Mouse (Mus musculus) hindlimb bud, embryonic 11.5 days (tissue): ENCODE measurements around the gene Defb42.
A peak's percentile ranks its signal among the peaks of the same experiment; 100 is the strongest.

ENCODE experiments used
- DNase-seq: peaks from one replicate; pipeline ENCODE4 v3.0.0-alpha.2; 2012; ENCODE audit warnings: low read depth, low spot score; ENCODE audit errors: extremely low spot score

Defb42 gene

DNA sequence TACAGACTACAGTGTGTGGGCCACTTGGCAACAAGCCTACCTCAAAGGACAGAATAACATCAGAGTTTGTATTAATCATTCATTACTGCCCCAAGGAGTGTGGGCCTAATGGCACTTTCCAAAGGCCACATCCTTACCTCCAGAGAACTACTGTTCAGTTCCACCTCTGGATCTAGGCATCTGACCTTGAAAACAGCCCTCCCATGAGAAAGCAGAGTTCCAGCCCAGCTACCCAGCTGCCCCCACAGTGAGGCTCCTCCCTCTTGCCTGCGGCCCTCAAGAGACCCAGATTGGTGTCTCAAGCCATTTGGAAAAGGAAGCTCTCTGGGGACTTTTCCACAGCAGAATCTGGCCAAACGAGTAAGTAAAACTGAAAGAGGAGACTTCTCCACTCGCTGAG is at the start of gene Defb42:
Defb42 (plus strand) TSS at position 301 of the 400 bp plus-strand sequence.
- DNase-seq, result no peak

GRCm38 (mm10) chr14:62997777-62998176 is 49.0 kb upstream of the Defb42 start, which contains the start of gene Defb47:
Gene Defb47, plus strand, starts transcription at chr14:62998077.
- DNase-seq, result no peak

- no peak for DNase-seq
These were observed 47.8 kb upstream of the Defb42 start for GRCm38 (mm10) chr14:62998977-62999376.

GRCm38 (mm10) chr14:63002588-63002987 is 44.2 kb upstream of the Defb42 start:
- DNase-seq, result no peak

GRCm38 (mm10) chr14:63011471-63011870 is 35.3 kb upstream of the Defb42 start, which contains the start of gene Defb43:
Gene Defb43, plus strand, starts transcription at chr14:63011771.
- no peak for DNase-seq

- no peak for DNase-seq
These were observed 33.7 kb upstream of the Defb42 start for GRCm38 (mm10) chr14:63013082-63013481.

DNA sequence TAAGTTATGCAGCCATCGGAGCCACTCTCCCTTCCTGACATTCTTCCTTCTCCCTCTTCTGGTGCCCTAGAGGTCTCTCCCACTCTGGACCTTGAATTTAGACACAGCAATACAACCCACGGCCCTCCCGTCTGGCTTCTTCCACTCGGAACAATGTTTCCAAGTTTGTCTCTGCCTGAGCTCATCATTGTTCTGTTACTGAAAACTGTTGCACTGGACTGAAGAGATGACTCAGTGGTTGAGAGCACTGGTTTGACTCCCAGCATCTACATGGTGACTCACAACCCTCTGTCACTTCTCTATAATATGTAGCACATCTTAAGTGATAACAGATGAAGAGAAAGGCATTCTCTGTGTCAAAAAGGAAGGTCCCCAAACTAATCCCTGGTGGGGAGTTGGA is 32.1 kb upstream of the Defb42 start:
- no peak for DNase-seq

GRCm38 (mm10) chr14:63020524-63021156 is 26.2 kb upstream of the Defb42 start:
- no peak for DNase-seq

GRCm38 (mm10) chr14:63049910-63050370 is 3.1 kb downstream of the Defb42 start, which contains the start of gene Defb30:
Gene Defb30, minus strand, starts transcription at chr14:63049960.
- DNase-seq, result no peak

DNA sequence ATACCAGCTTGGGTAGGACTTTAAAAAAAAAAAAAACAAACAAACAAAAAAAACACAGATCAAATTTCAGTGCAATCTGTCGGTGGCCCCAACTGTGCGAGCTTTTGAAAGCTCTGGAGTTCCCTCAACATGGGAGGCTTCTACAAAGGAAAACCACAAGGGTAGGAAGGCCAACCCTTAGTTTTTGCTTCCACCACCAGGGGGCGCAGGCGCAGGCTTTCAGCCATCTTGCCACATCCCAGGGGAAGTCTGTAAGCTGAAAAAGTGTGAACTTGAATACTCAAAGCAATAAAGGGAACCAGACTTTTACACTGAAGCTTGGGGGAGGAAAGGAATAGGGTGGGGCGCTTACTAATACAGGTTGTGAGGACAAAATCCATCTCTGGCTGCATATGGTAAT is 4.0 kb downstream of the Defb42 start:
- DNase-seq, result peak; percentile 24

- DNase-seq, result no peak
These were observed 7.9 kb downstream of the Defb42 start for GRCm38 (mm10) chr14:63054729-63055128.

GRCm38 (mm10) chr14:63060361-63060760 is 13.6 kb downstream of the Defb42 start:
- DNase-seq, result no peak

- DNase-seq, result no peak
These were observed 15.4 kb downstream of the Defb42 start for GRCm38 (mm10) chr14:63062184-63062583.

GRCm38 (mm10) chr14:63065391-63065790 is 18.6 kb downstream of the Defb42 start:
- DNase-seq, result no peak

DNA sequence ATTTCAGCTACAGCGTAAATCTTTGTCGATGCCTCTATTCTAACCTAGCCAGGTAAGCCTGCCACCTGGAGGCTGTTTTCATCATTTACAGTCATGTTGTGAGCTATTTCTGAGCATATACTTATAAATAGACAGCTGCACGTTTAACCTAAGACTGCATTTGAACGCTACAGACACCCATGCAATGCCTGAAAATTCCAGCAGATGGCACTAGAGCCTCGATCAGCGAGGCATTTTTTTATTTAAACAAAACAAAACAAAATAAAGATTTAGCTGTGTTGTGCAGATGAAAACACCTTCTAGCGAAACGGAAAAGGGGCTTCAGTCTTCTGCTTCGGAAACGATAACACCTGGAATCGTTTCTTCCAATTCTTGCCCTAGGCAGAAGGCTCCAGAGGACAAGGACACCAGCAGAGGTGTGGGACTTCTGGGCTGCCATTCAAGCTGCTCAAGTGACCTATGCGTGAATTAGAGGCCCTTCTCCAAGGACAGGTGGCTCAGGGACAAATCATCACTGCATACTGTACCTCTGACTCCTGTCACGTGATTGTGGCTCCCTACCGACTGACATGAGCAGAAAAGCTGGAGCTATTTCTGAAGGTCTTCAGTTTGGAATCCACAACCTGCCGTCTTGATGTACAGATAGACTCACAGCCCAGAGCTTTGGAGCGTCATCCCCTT is 20.0 kb downstream of the Defb42 start:
- DNase-seq, result peak; percentile 67

- DNase-seq, result no peak
These were observed 20.9 kb downstream of the Defb42 start for GRCm38 (mm10) chr14:63067708-63068107.
